Mouse (Mus musculus) midbrain, postnatal 0 days (tissue): ENCODE data around the gene Meis2. TPM values are rescaled to one million over a fixed set of nuclear protein-coding genes. Genes with fewer than 3 reads are reported as not detected.

Experiments used
- ATAC-seq: fragments of 200-750 bp; cut with Nextera tagmentation; 2 replicates; pipeline ENCODE4 v1.8.0; 2017; ENCODE audit warnings: moderate number of reproducible peaks, mild to moderate bottlenecking, moderate TSS enrichment, moderate library complexity; ENCODE audit not compliant: low FRiP score
- DNase-seq: peaks from one replicate; pipeline ENCODE4 v3.0.0-alpha.2; 2015; ENCODE audit warnings: low spot score
- H3K27ac ChIP-seq: fragments of 300-500 bp; sonication (generic); 2 replicates; pipeline ENCODE4 v1.5.1; 2014; ENCODE audit warnings: low read depth, mild to moderate bottlenecking, low read length, mixed read lengths
- H3K27me3 ChIP-seq: fragments of 300-500 bp; sonication (generic); 2 replicates; pipeline ENCODE4 v1.6.1; 2014; ENCODE audit warnings: low read length, control low read depth, mixed read lengths; ENCODE audit not compliant: insufficient read depth
- H3K36me3 ChIP-seq: fragments of 300-500 bp; sonication (generic); 2 replicates; pipeline ENCODE4 v1.6.1; 2014; ENCODE audit warnings: low read length, control low read depth, mixed read lengths; ENCODE audit not compliant: insufficient read depth
- H3K4me1 ChIP-seq: fragments of 300-500 bp; sonication (generic); 2 replicates; pipeline ENCODE4 v1.6.1; 2014; ENCODE audit warnings: mild to moderate bottlenecking, control low read depth, antibody characterized with exemption, low read length, mixed read lengths; ENCODE audit not compliant: insufficient read depth
- H3K4me2 ChIP-seq: fragments of 300-500 bp; sonication (generic); 2 replicates; pipeline ENCODE4 v1.6.1; 2014; ENCODE audit warnings: low read depth, mild to moderate bottlenecking, low read length, mixed read lengths; ENCODE audit not compliant: poor library complexity, severe bottlenecking
- H3K4me3 ChIP-seq: fragments of 300-500 bp; sonication (generic); 2 replicates; pipeline ENCODE4 v1.5.1; 2014; ENCODE audit warnings: low read depth, mild to moderate bottlenecking, low read length, moderate library complexity
- H3K9ac ChIP-seq: fragments of 300-500 bp; sonication (generic); replicated peaks from 2 replicates; pipeline ENCODE4 v1.6.1; 2014; ENCODE audit warnings: mild to moderate bottlenecking, low read length, moderate library complexity, mixed read lengths; ENCODE audit not compliant: poor library complexity, severe bottlenecking
- H3K9me3 ChIP-seq: fragments of 300-500 bp; sonication (generic); 2 replicates; pipeline ENCODE4 v1.6.1; 2016; ENCODE audit warnings: low read length, control low read depth
- CTCF ChIP-seq: IDR thresholded peaks from 2 replicates; pipeline ENCODE4 v1.5.1; 2016; ENCODE audit warnings: antibody characterized with exemption, mild to moderate bottlenecking
- WGBS: fragments of 180-500 bp; shearing (Covaris S2); extraction: QIAGEN DNeasy Blood & Tissue Kit; methylation state at CpG from one replicate; pipeline ENCODE4 v1.1.7; 2014; 5-methylcytosine and 5-hydroxymethylcytosine counted together
- polyA plus RNA-seq: library from polyadenylated mRNA; unstranded; fragments of >200 nt; fragmentation: Nextera tagmentation; extraction: Ambion mirVana; gene quantifications from 2 replicates; pipeline ENCODE4 v1.2.1, GENCODE M21; 2015
- total RNA-seq: library from RNA; depleted of rRNA; stranded (reverse); fragments of >200 nt; gene quantifications from 2 replicates; pipeline ENCODE4 v1.2.3, GENCODE M21; 2014

Meis2 gene
- total and polyA plus RNA-seq, 2 experiments from 2014 or later = 52.1 to 147 TPM

DNA sequence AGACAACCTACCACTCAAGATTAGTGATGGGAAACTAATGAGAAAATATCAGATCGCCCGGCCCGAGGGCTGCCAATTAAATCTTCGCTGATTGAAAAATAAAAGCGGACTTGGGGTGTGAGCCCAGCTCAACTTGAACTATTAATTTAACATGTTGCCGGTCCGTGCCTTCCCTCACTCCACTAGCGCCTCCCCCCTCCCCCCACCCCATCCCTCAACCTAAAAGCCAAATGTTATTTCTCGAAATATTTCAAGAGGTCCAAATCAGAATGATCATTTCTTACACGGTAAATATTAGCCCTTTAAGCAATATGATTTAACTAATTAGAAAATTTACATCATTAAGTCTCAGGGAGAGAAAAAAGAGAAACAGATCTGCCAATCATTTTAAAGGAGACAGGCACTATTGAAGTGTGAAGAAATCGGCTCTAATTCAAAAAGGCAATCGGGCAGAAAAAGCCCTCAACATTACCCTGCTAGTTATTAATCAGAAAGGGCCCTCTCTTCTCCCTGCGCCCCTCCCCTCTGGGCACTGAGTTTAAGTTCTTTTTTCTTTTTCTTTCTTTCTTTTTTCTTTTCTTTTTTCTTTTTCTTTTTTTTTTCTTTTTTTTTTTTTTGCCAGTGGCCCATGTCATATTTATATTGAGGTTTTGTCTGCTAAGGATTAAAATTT, 209.1 kb downstream of the Meis2 start:
- DNase-seq (no peak), ATAC-seq (no peak)
- Histone ChIP-seq H3K27ac (no peak overlapping the region), H3K4me2 (peak overlapping the region; percentile 35), H3K4me3 (peak overlapping the region; percentile 12; the same call in 1 of the 2 replicates), H3K27me3 (peaks cover 27% of the 10 kb centered on the region), H3K4me1 (peaks cover 3% of the 10 kb centered on the region; the same call in 1 of the 2 replicates), H3K36me3 (no peaks in the 10 kb centered on the region), H3K9ac (0 out of 2 replicates have a peak overlapping the region, but pooled peaks have one; percentile 9), H3K9me3 (no peaks in the 10 kb centered on the region)
- TF ChIP-seq CTCF = no peak
- 3% methylated on average over 13 of the region's 13 CpGs for WGBS

GRCm38 (mm10) chr2:115855511-115856400, 209.9 kb downstream of the Meis2 start:
- H3K4me1 ChIP-seq = peaks cover 3% of the 10 kb centered on the region; the same call in 1 of the 2 replicates
- H3K27ac ChIP-seq = 0 out of 2 replicates have a peak overlapping the region, but pooled peaks have one; percentile 8
- WGBS = 1% methylated on average over 33 of the region's 33 CpGs
- H3K9me3 ChIP-seq = no peaks in the 10 kb centered on the region
- H3K27me3 ChIP-seq = peaks cover 27% of the 10 kb centered on the region
- peak; percentile 85 for TF ChIP-seq CTCF
- peak overlapping the region; percentile 35 for H3K4me2 ChIP-seq
- 0 out of 2 replicates have a peak overlapping the region, but pooled peaks have one; percentile 9 for H3K9ac ChIP-seq
- H3K36me3 ChIP-seq = no peaks in the 10 kb centered on the region
- DNase-seq = peak; percentile 93
- H3K4me3 ChIP-seq = peak overlapping the region; percentile 12
- peak; percentile 61 for ATAC-seq

- no peak for TF ChIP-seq CTCF
- Histone ChIP-seq H3K27me3 (peaks cover 29% of the 10 kb centered on the region), H3K4me2 (peak overlapping the region; percentile 38), H3K9me3 (no peaks in the 10 kb centered on the region), H3K4me1 (peaks cover 3% of the 10 kb centered on the region; the same call in 1 of the 2 replicates), H3K4me3 (peak overlapping the region; percentile 20; the same call in 1 of the 2 replicates), H3K9ac (no peak overlapping the region), H3K27ac (peak overlapping the region; percentile 47; the same call in 1 of the 2 replicates), H3K36me3 (no peaks in the 10 kb centered on the region)
- DNase-seq = no peak
- ATAC-seq = no peak
- WGBS = 2% methylated on average over 25 of the region's 25 CpGs
Observed at GRCm38 (mm10) chr2:115854828-115855311, 210.8 kb downstream of the Meis2 start.

DNA sequence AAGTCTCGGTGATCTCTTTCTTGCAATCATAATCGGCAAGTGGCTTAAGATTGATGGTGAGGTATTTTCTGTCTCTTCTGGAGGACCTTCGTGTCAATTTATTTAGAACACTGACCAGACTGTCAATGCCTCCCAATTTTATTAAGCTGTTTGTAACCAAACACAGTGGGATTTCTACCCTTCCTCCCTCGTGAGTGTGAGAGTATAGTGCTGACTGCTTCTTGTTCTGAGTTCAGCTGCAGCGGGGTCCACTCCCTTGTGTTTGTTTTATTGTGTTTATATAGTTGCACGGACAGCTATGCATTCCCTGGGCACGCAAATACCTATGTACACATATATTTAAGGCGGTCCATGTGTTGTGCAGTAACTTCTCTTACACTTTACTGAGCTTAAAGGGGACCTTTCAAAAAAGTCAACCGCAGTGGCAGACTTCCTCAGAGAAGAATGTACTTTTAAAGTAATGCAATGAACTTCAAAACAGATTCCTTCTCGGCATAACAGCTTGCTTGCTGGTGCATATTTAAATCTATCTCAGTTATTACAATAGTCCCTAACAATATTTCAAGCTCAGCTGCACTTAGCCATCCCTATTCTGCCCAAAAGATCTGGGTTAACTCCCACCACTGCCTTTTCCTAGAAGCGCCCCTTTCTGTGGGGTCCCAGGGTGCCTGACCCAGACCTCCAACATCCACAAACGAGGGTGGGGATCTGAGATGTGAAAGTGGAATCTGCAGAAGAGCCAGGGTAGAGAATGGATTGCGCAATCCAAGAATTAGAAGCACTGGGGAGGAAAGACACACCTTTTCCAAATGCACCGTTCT, 211.4 kb downstream of the Meis2 start:
- peaks cover 25% of the 10 kb centered on the region for H3K27me3 ChIP-seq
- 12% methylated on average over 14 of the region's 14 CpGs for WGBS
- no peak for ATAC-seq
- TF ChIP-seq CTCF = no peak
- peak overlapping the region; percentile 47; the same call in 1 of the 2 replicates for H3K27ac ChIP-seq
- H3K36me3 ChIP-seq = no peaks in the 10 kb centered on the region
- peak overlapping the region; percentile 20; the same call in 1 of the 2 replicates for H3K4me3 ChIP-seq
- peaks cover 3% of the 10 kb centered on the region; the same call in 1 of the 2 replicates for H3K4me1 ChIP-seq
- H3K4me2 ChIP-seq = peak overlapping the region; percentile 38; the same call in 1 of the 2 replicates
- H3K9ac ChIP-seq = no peak overlapping the region
- DNase-seq = no peak
- H3K9me3 ChIP-seq = no peaks in the 10 kb centered on the region

- Histone ChIP-seq H3K36me3 (no peaks in the 10 kb centered on the region), H3K4me3 (no peak overlapping the region), H3K9me3 (no peaks in the 10 kb centered on the region), H3K9ac (no peak overlapping the region), H3K4me2 (peak overlapping the region; percentile 49), H3K27me3 (peaks cover 25% of the 10 kb centered on the region), H3K4me1 (peaks cover 3% of the 10 kb centered on the region; the same call in 1 of the 2 replicates), H3K27ac (no peak overlapping the region)
- WGBS = 14% methylated on average over 4 of the region's 4 CpGs
- DNase-seq (no peak), ATAC-seq (no peak)
- no peak for TF ChIP-seq CTCF
Observed at GRCm38 (mm10) chr2:115853221-115853620, 212.4 kb downstream of the Meis2 start.
